Mouse (Mus musculus) hindbrain, embryonic 11.5 days (tissue): ENCODE measurements at regions not wholly inside any gene's neighbourhood (a gene's known extent, or its start where the extent isn't known, plus 50 kb on each side); places are given as distances from the start of the nearest gene placed in this dataset.
"Not testable (repeated sequence)": the region's sequence is repeated elsewhere in the genome, so short reads cannot be mapped to it uniquely, and the experiment has no call there.

Experiments used
- ATAC-seq: fragments of 200-750 bp; cut with Nextera tagmentation; 2 replicates; pipeline ENCODE4 v1.8.0; 2017; ENCODE audit warnings: mild to moderate bottlenecking, moderate TSS enrichment, moderate library complexity; ENCODE audit not compliant: low FRiP score
- DNase-seq: peaks from one replicate; pipeline ENCODE4 v3.0.0-alpha.2; 2015; ENCODE audit warnings: low spot score
- H3K27ac ChIP-seq: fragments of 300-500 bp; sonication (generic); 2 replicates; pipeline ENCODE4 v1.5.1; 2014; ENCODE audit warnings: mild to moderate bottlenecking, low read depth, low read length
- H3K27me3 ChIP-seq: fragments of 300-500 bp; sonication (generic); 2 replicates; pipeline ENCODE4 v1.6.1; 2014; ENCODE audit warnings: mild to moderate bottlenecking, low read length, moderate library complexity, mixed read lengths; ENCODE audit not compliant: control insufficient read depth, insufficient read depth
- H3K36me3 ChIP-seq: fragments of 300-500 bp; sonication (generic); 2 replicates; pipeline ENCODE4 v1.6.1; 2014; ENCODE audit warnings: mild to moderate bottlenecking, low read length, moderate library complexity, mixed read lengths; ENCODE audit not compliant: control insufficient read depth, insufficient read depth
- H3K4me1 ChIP-seq: fragments of 300-500 bp; sonication (generic); replicated peaks from 2 replicates; pipeline ENCODE4 v1.6.1; 2014; ENCODE audit warnings: low read length, mixed read lengths; ENCODE audit not compliant: control insufficient read depth, insufficient read depth
- H3K4me2 ChIP-seq: fragments of 300-500 bp; sonication (generic); replicated peaks from 2 replicates; pipeline ENCODE4 v1.6.1; 2014; ENCODE audit warnings: mild to moderate bottlenecking, low read depth, low read length
- H3K4me3 ChIP-seq: fragments of 300-500 bp; sonication (generic); 2 replicates; pipeline ENCODE4 v1.5.1; 2014; ENCODE audit warnings: low read depth, low read length
- H3K9ac ChIP-seq: fragments of 300-500 bp; sonication (generic); 2 replicates; pipeline ENCODE4 v1.6.1; 2014; ENCODE audit warnings: low read depth, low read length
- H3K9me3 ChIP-seq: fragments of 300-500 bp; sonication (generic); 2 replicates; pipeline ENCODE4 v1.6.1; 2016; ENCODE audit warnings: low read length; ENCODE audit not compliant: control insufficient read depth
- WGBS: fragments of 180-500 bp; shearing (Covaris S2); extraction: QIAGEN DNeasy Blood & Tissue Kit; methylation state at CpG from one replicate; pipeline ENCODE4 v1.1.7; 2014; 5-methylcytosine and 5-hydroxymethylcytosine counted together

DNA sequence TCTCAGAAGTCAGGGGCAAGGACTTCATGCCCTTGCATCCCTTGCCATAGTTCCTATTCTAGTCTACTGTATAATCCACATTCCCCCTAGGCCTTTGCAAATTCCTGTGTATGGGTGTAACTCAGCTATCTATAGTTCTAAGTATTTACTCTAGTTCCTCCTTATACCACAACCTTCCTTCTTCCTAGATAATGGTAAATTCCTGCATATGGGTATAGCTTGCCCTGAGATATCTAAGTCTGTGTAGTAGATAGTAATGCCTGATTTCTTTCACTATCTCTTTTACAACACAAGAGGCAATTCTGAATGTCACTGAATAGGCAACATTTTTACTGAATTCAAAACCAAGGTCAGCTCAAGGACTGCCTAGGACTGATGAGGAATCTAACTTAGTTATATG is 1000.2 kb downstream of the Kcnt2 start:
- not testable (repeated sequence) for H3K4me1 ChIP-seq, H3K36me3 ChIP-seq, H3K27me3 ChIP-seq, DNase-seq, H3K9ac ChIP-seq, ATAC-seq, H3K27ac ChIP-seq, H3K9me3 ChIP-seq, H3K4me3 ChIP-seq, H3K4me2 ChIP-seq

DNA sequence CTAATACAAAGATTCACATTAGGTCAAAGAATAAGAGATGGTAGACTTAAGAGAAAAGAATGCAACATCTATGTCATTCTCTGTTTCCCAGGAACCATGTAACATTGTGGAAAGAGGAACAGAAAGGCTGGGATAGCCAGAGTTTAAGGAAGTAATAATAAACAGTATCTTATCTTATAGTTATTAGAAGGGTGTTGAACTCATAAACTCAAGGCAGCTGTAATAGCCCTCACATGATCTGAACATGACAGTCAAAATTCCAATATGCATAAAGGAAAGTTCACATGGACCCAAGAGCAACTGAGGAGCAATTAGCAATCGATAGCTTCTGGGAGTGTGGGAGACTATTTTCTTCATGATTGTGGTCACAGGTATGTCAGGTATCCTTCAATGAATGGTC is 1028.8 kb downstream of the Kcnt2 start:
- no peak overlapping the region for H3K4me3 ChIP-seq
- H3K27me3 ChIP-seq: no peaks in the 10 kb centered on the region
- DNase-seq: no peak
- no peaks in the 10 kb centered on the region for H3K4me1 ChIP-seq
- no peaks in the 10 kb centered on the region for H3K36me3 ChIP-seq
- no peak overlapping the region for H3K9ac ChIP-seq
- 85% methylated on average over 1 of the region's 1 CpGs for WGBS
- H3K9me3 ChIP-seq: no peaks in the 10 kb centered on the region
- ATAC-seq: no peak
- H3K4me2 ChIP-seq: no peak overlapping the region
- no peak overlapping the region for H3K27ac ChIP-seq

DNA sequence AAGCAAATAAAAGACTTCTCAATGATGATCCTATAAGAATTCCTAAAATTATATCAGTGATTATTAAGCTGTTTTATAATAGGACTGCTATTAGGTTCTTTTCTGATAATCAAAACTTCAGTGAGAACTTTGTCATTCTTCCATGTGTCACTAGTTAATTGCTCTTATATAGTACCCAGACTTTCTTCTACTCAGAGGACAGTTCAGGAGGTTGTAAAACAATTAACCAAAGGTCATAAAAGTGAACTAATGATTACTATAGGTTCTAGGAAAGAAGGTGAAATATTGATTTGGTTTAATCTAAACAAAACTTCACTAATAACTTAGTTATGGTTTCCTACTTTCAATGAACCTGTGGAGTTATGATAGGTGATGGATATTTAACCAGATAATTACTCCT is 1035.6 kb downstream of the Kcnt2 start:
- H3K27me3 ChIP-seq: no peaks in the 10 kb centered on the region
- DNase-seq (no peak), ATAC-seq (no peak)
- H3K4me2 ChIP-seq: no peak overlapping the region
- no peak overlapping the region for H3K9ac ChIP-seq
- H3K4me1 ChIP-seq: no peaks in the 10 kb centered on the region
- H3K9me3 ChIP-seq: no peaks in the 10 kb centered on the region
- H3K4me3 ChIP-seq: no peak overlapping the region
- H3K27ac ChIP-seq: no peak overlapping the region
- H3K36me3 ChIP-seq: no peaks in the 10 kb centered on the region

DNA sequence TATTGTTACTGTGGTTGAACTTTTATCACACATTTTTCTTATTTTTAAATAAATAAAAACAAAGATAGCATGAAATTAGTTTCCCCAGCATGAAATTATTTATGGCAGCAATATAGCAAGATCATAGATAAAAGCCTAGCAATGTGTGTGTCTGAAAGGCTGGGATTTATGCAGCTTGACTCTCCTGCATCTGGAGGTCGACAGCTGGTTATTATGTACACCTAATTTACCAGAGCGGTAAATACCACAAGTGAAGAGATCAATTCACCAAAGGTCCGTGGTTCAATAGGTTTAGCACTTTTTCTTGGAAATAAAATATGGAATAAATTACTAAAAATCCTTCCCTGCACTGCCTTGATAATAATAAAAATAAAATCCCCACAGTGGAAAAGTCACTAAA is 1077.0 kb downstream of the Kcnt2 start:
- Histone ChIP-seq H3K36me3 (no peaks in the 10 kb centered on the region), H3K27me3 (no peaks in the 10 kb centered on the region), H3K4me1 (no peaks in the 10 kb centered on the region), H3K4me2 (no peak overlapping the region), H3K9ac (no peak overlapping the region), H3K9me3 (no peaks in the 10 kb centered on the region), H3K27ac (no peak overlapping the region), H3K4me3 (no peak overlapping the region)
- 56% methylated on average over 3 of the region's 3 CpGs for WGBS
- no peak for DNase-seq
- ATAC-seq: peak; percentile 63

DNA sequence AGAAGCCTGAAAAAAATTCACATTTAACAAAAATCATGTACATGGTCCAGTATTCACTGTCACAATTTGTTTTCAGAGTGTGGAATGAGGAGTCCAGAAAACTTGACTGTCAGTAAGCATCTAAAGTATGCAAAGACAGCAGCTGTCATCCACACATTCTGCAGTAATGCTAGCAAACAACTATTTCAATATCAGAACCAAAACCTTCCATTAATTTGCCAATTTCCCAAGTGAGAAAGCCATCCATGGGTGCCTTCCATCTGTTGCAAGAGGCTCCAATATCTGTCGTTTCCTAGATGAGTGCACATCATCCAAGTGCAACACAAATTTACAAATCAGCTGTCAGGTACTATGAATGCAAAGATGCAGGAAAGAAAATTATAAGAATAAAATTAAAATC is 1092.1 kb downstream of the Kcnt2 start:
- 83% methylated on average over 1 of the region's 1 CpGs for WGBS
- Histone ChIP-seq H3K4me1 (no peaks in the 10 kb centered on the region), H3K27me3 (no peaks in the 10 kb centered on the region), H3K9ac (no peak overlapping the region), H3K9me3 (no peaks in the 10 kb centered on the region), H3K27ac (no peak overlapping the region), H3K4me2 (no peak overlapping the region), H3K4me3 (no peak overlapping the region), H3K36me3 (no peaks in the 10 kb centered on the region)
- no peak for DNase-seq
- no peak for ATAC-seq

DNA sequence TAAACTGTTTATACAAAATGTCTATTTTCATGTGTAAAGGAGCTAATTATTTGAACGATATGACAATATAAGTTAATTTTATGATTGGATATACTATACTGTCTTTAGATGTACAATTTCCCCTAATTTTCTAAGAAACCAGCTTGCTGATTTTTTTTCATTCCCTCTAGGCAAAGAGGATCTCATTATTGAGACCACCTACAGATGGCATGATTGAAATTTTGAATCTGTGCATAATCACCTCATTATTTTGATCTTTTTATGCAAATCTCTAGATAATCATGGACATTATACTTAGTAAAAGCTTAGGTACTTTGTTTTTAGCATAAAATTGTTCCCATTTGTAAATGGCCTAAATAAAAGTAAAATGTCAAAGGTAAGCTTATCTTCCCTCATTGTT is 1123.5 kb downstream of the Kcnt2 start:
- no peak for DNase-seq
- peak; percentile 57; the same call in 1 of the 2 replicates for ATAC-seq
- no peaks in the 10 kb centered on the region for H3K36me3 ChIP-seq

DNA sequence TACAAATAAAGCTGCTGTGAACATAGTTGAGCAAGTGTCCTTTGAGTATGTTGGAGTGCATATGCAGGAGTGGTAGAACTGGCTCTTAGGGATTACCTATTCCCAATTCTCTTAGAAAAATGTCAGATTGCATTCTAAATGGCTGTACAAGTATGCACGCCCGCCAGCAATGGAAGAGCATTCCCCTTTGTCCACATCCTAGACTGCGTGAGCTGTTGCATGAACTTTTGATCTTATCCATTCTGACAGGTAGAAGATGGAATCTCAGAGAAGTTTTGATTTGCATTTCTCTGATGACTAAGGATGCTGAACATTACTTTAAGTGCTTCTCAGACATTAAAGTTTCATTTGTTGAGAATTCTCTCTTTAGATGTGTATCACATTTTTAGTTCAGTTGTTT is 1130.0 kb downstream of the Kcnt2 start:
- ATAC-seq (no peak), DNase-seq (no peak)
- no peaks in the 10 kb centered on the region for H3K36me3 ChIP-seq
- H3K9me3 ChIP-seq: no peaks in the 10 kb centered on the region
- WGBS: 91% methylated on average over 3 of the region's 3 CpGs
- no peaks in the 10 kb centered on the region for H3K27me3 ChIP-seq
- H3K4me1 ChIP-seq: no peaks in the 10 kb centered on the region
- H3K9ac ChIP-seq: no peak overlapping the region
- no peak overlapping the region for H3K27ac ChIP-seq
- no peak overlapping the region for H3K4me2 ChIP-seq
- H3K4me3 ChIP-seq: no peak overlapping the region

More for the DNA sequence above, 1123.5 kb downstream of the Kcnt2 start:
- Histone ChIP-seq H3K9ac (no peak overlapping the region), H3K4me3 (no peak overlapping the region), H3K4me2 (no peak overlapping the region), H3K27ac (no peak overlapping the region), H3K27me3 (no peaks in the 10 kb centered on the region), H3K9me3 (no peaks in the 10 kb centered on the region), H3K4me1 (no peaks in the 10 kb centered on the region)
- 84% methylated on average over 1 of the region's 1 CpGs for whole genome bisulfite sequencing

DNA sequence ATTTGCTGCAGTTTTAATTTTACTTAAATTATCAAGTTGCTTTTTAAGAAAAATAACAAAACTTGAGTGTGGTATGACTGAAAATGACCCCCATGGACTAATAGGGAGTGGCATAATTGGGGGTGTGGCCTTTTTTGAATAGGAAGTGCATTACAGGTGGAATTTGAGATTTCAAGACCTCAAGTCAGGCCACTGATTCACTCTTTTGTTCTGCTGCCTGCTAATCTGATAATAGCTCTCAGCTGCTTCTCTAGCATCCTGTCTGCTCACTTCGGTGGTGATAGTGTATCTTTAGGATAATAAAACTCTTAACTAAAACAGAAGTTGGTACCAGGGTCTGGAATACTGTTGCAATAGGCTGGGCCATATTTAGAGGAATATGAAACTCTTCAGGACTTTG is 1155.4 kb downstream of the Kcnt2 start:
- Histone ChIP-seq H3K4me3 (no peak overlapping the region), H3K4me2 (no peak overlapping the region), H3K36me3 (no peaks in the 10 kb centered on the region), H3K9me3 (no peaks in the 10 kb centered on the region), H3K27me3 (no peaks in the 10 kb centered on the region), H3K4me1 (no peaks in the 10 kb centered on the region), H3K27ac (no peak overlapping the region), H3K9ac (no peak overlapping the region)
- no peak for ATAC-seq
- no peak for DNase-seq
- WGBS: 74% methylated on average over 1 of the region's 1 CpGs

DNA sequence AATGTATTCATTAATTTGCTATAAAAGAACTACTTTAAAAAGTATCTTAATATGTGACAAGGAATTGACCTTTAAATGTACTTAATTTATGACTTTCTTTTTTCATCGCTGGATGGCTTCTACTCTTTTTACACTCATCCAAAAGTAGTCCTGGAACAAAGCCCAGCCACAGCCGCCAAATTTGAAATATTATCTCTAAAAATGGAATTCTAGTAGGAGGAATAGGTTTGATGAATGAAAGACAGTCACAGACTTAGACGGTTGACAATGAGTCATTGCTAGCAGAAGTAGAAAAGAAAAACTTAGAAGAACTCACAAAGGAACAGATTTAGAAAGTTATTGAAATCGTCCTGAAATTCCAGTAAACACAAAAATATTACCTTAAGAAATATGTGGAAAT is 1183.7 kb downstream of the Kcnt2 start:
- Histone ChIP-seq H3K9ac (no peak overlapping the region), H3K27ac (no peak overlapping the region), H3K36me3 (no peaks in the 10 kb centered on the region), H3K4me1 (no peaks in the 10 kb centered on the region), H3K9me3 (no peaks in the 10 kb centered on the region), H3K4me3 (no peak overlapping the region), H3K27me3 (no peaks in the 10 kb centered on the region), H3K4me2 (no peak overlapping the region)
- DNase-seq (no peak), ATAC-seq (no peak)
- 85% methylated on average over 4 of the region's 4 CpGs for WGBS
